Mouse (Mus musculus): ENCODE results near the gene Zfp57. TPM values are rescaled to one million over a fixed set of nuclear protein-coding genes. Genes with fewer than 3 reads are reported as not detected.

Gene Zfp57
- total and polyA plus RNA-seq, 3 experiments: not detected

- Histone ChIP-seq H3K4me3 (ENCODE audit: control insufficient read depth in 1 of 2, insufficient read depth in 1 of 2, low read depth in 2 of 2, low read length in 2 of 2) (no peak overlapping the region), H3K27me3 (ENCODE audit: control insufficient read depth in 1 of 2, insufficient read depth in 2 of 2, low read length in 2 of 2) (no peaks in the 10 kb centered on the region), H3K27ac (ENCODE audit: control insufficient read depth, low read depth, low read length) (no peak overlapping the region), H3K4me1 (ENCODE audit: control insufficient read depth in 1 of 2, insufficient read depth in 2 of 2, low read length in 2 of 2) (0 out of 4 replicates have a peak, but pooled peaks cover under 1% of the 10 kb centered on the region in 2 experiments), H3K9me3 (replicated peaks; ENCODE audit: insufficient read depth, low read length) (no peaks in the 10 kb centered on the region), H3K36me3 (ENCODE audit: control insufficient read depth in 1 of 2, insufficient read depth in 2 of 2, low read length in 2 of 2) (peaks cover 0 to 5% of the 10 kb centered on the region in 2 experiments; a peak in 2 of 4 replicates), H3K79me2 (ENCODE audit: control insufficient read depth, insufficient read depth, low read length, poor library complexity) (peaks cover 1% of the 10 kb centered on the region), H3K9ac (ENCODE audit: control insufficient read depth, low read depth, low read length, poor library complexity, severe bottlenecking) (no peak overlapping the region)
- DNase-seq (ENCODE audit: low read depth, low spot score): no peak
- TF ChIP-seq ZC3H11A (IDR thresholded peaks at IDR 0.05; ENCODE audit: low read depth, low read length): no peak
- TF ChIP-seq USF2 (IDR thresholded peaks at IDR 0.05; ENCODE audit: borderline replicate concordance in 1 of 2, insufficient read depth in 1 of 2, low read depth in 1 of 2, low read length in 2 of 2): no peak
- TF ChIP-seq KAT2A (conservative IDR thresholded peaks at IDR 0.05; ENCODE audit: low read depth, low read length): no peak
- TF ChIP-seq TCF12 (IDR thresholded peaks at IDR 0.05; ENCODE audit: low read depth, low read length): no peak
- no peak for TF ChIP-seq MAX (IDR thresholded peaks at IDR 0.05; ENCODE audit: low read length)
- no peak for TF ChIP-seq RAD21 (IDR thresholded peaks at IDR 0.05; ENCODE audit: low read depth, low read length)
- no peak for TF ChIP-seq UBTF (IDR thresholded peaks at IDR 0.05; ENCODE audit: borderline replicate concordance, insufficient read depth, low read depth, low read length)
- TF ChIP-seq MXI1 (IDR thresholded peaks at IDR 0.05; ENCODE audit: low read depth, low read length): no peak
- no peak for TF ChIP-seq MYC (IDR thresholded peaks at IDR 0.05; ENCODE audit: low read depth, low read length)
- no peak for TF ChIP-seq ETS1 (IDR thresholded peaks at IDR 0.05; ENCODE audit: low read depth, low read length)
- TF ChIP-seq SIN3A (IDR thresholded peaks at IDR 0.05; ENCODE audit: low read length): no peak
- TF ChIP-seq POLR2A (IDR thresholded peaks at IDR 0.05; ENCODE audit: control insufficient read depth in 1 of 2, insufficient read depth in 1 of 2, low read depth in 1 of 2, low read length in 2 of 2, poor library complexity in 1 of 2): no peak; a peak in 1 of 4 replicates
- no peak for TF ChIP-seq MAFK (IDR thresholded peaks at IDR 0.05; ENCODE audit: borderline replicate concordance, low read depth, low read length)
- no peak for TF ChIP-seq MEF2A (IDR thresholded peaks at IDR 0.05; ENCODE audit: extremely low read depth, insufficient replicate concordance, low read depth, low read length, poor library complexity, severe bottlenecking)
- TF ChIP-seq CHD2 (IDR thresholded peaks at IDR 0.05; ENCODE audit: low read length): no peak
- TF ChIP-seq POLR2AphosphoS5 (IDR thresholded peaks at IDR 0.05; ENCODE audit: borderline replicate concordance, low read depth, low read length): no peak
- no peak for TF ChIP-seq USF1 (IDR thresholded peaks at IDR 0.05; ENCODE audit: low read depth, low read length)
- no peak for TF ChIP-seq GATA1 (IDR thresholded peaks at IDR 0.05; ENCODE audit: low read depth, low read length)
These were observed 48.8 kb downstream of the Zfp57 start for GRCm38 (mm10) chr17:37049570-37050310.

GRCm38 (mm10) chr17:37050399-37050798 is 49.4 kb downstream of the Zfp57 start:
- H3K27me3 ChIP-seq (ENCODE audit: control insufficient read depth in 1 of 2, insufficient read depth in 2 of 2, low read length in 2 of 2): no peaks in the 10 kb centered on the region
- no peak overlapping the region for H3K27ac ChIP-seq (ENCODE audit: control insufficient read depth, low read depth, low read length)
- no peak overlapping the region for H3K9ac ChIP-seq (ENCODE audit: control insufficient read depth, low read depth, low read length, poor library complexity, severe bottlenecking)
- H3K79me2 ChIP-seq (ENCODE audit: control insufficient read depth, insufficient read depth, low read length, poor library complexity): peaks cover 1% of the 10 kb centered on the region
- H3K4me3 ChIP-seq (ENCODE audit: control insufficient read depth in 1 of 2, insufficient read depth in 1 of 2, low read depth in 2 of 2, low read length in 2 of 2): no peak overlapping the region
- no peaks in the 10 kb centered on the region for H3K4me1 ChIP-seq (ENCODE audit: control insufficient read depth in 1 of 2, insufficient read depth in 2 of 2, low read length in 2 of 2)
- H3K9me3 ChIP-seq (replicated peaks; ENCODE audit: insufficient read depth, low read length): no peaks in the 10 kb centered on the region
- no peak for DNase-seq (ENCODE audit: low read depth, low spot score)
- H3K36me3 ChIP-seq (ENCODE audit: control insufficient read depth in 1 of 2, insufficient read depth in 2 of 2, low read length in 2 of 2): peaks cover 0 to 3% of the 10 kb centered on the region in 2 experiments; a peak in 2 of 4 replicates
- TF ChIP-seq MAFK (IDR thresholded peaks at IDR 0.05; ENCODE audit: borderline replicate concordance, low read depth, low read length) (no peak), GATA1 (IDR thresholded peaks at IDR 0.05; ENCODE audit: low read depth, low read length) (no peak), MYC (IDR thresholded peaks at IDR 0.05; ENCODE audit: low read depth, low read length) (no peak), JUND (IDR thresholded peaks at IDR 0.05; ENCODE audit: low read depth, low read length) (no peak), UBTF (IDR thresholded peaks at IDR 0.05; ENCODE audit: borderline replicate concordance, insufficient read depth, low read depth, low read length) (no peak), ZNF384 (IDR thresholded peaks at IDR 0.05; ENCODE audit: low read depth, low read length) (no peak), MAZ (IDR thresholded peaks at IDR 0.05; ENCODE audit: low read depth, low read length) (no peak), POLR2A (IDR thresholded peaks at IDR 0.05; ENCODE audit: control insufficient read depth in 1 of 2, insufficient read depth in 1 of 2, low read depth in 1 of 2, low read length in 2 of 2, poor library complexity in 1 of 2) (no peak), KAT2A (conservative IDR thresholded peaks at IDR 0.05; ENCODE audit: low read depth, low read length) (no peak), NRF1 (IDR thresholded peaks at IDR 0.05; ENCODE audit: insufficient read depth, low read depth, low read length, poor library complexity, severe bottlenecking) (no peak), E2F4 (IDR thresholded peaks at IDR 0.05; ENCODE audit: borderline replicate concordance, low read depth, low read length) (no peak), EP300 (IDR thresholded peaks at IDR 0.05; ENCODE audit: low read depth in 1 of 2, low read length in 2 of 2) (no peak), MXI1 (IDR thresholded peaks at IDR 0.05; ENCODE audit: low read depth, low read length) (no peak), ZKSCAN1 (IDR thresholded peaks at IDR 0.05; ENCODE audit: low read depth, low read length) (no peak), POLR2AphosphoS2 (IDR thresholded peaks at IDR 0.05; ENCODE audit: low read length) (no peak), TAL1 (IDR thresholded peaks at IDR 0.05; ENCODE audit: low read length) (no peak)

Data from MEL (cell line).